Mouse (Mus musculus): ENCODE data around the gene Plekho1. TPM values are rescaled to one million over a fixed set of nuclear protein-coding genes. Genes with fewer than 3 reads are reported as not detected.
"Not testable (repeated sequence)": the region's sequence is repeated elsewhere in the genome, so short reads cannot be mapped to it uniquely, and the experiment has no call there.

The Plekho1 gene
- total RNA-seq, 2 experiments from 2014 or later, result 80.1 to 93.9 TPM

- intact Hi-C loops (cut with DNase I), result no loop called here
- no peak for DNase-seq (ENCODE audit: low spot score in 2 of 2)
These were observed 38.2 kb downstream of the Plekho1 start for GRCm38 (mm10) chr3:95957359-95958148.

DNA sequence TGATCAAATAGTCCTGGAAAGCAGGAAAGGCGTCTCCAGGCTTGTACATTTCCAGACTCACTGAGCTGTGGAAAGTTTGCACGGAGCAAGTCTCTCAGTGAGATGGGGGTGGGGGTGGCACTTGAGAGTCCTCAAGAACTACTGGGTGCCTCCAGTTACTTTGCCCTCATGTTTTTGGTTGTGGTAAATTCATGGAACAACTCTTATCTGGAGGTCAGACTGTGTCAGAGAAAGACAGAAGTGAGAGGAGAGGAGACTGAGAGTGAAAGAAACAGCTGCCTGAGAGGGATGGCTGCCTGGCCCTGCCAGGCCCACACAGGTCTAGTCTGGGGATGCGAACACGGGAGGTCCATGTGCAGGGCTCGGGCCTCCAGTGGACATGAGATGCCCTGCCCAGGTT is 40.5 kb downstream of the Plekho1 start:
- intact Hi-C loops (cut with DNase I), result no loop called here
- DNase-seq (ENCODE audit: low spot score in 2 of 2), result no peak

GRCm38 (mm10) chr3:95954648-95955173 is 41.1 kb downstream of the Plekho1 start:
- DNase-seq (ENCODE audit: low spot score in 2 of 2), result not testable (repeated sequence)
- intact Hi-C loops (cut with DNase I), result loop anchor here (5.0 kb wide), 1 partner anchor 188 kb away; no protein-coding TSS in a partner anchor

- DNase-seq (ENCODE audit: low spot score in 2 of 2), result no peak
- intact Hi-C loops (cut with DNase I), result loop anchor here (5.0 kb wide), 1 partner anchor 189 kb away; no protein-coding TSS in a partner anchor
These were observed 42.3 kb downstream of the Plekho1 start for GRCm38 (mm10) chr3:95953522-95953921.

- intact Hi-C loops (cut with DNase I), result loop anchor here (5.0 kb wide), 1 partner anchor 189 kb away; no protein-coding TSS in a partner anchor
- DNase-seq (ENCODE audit: low spot score in 2 of 2), result no peak
These were observed 42.8 kb downstream of the Plekho1 start for GRCm38 (mm10) chr3:95953023-95953422.

GRCm38 (mm10) chr3:95951566-95951965 is 44.2 kb downstream of the Plekho1 start:
- intact Hi-C loops (cut with DNase I), result loop anchor here (5.0 kb wide), 1 partner anchor 191 kb away; no protein-coding TSS in a partner anchor

GRCm38 (mm10) chr3:95950763-95951551 is 44.8 kb downstream of the Plekho1 start:
- peak; percentile 92 to 94 for DNase-seq (ENCODE audit: low spot score in 2 of 2)
- intact Hi-C loops (cut with DNase I), result loop anchor here (5.0 kb wide), 1 partner anchor 191 kb away; no protein-coding TSS in a partner anchor

More at GRCm38 (mm10) chr3:95951566-95951965, 44.2 kb downstream of the Plekho1 start:
- not testable (repeated sequence) for DNase-seq (ENCODE audit: low spot score in 2 of 2)

DNA sequence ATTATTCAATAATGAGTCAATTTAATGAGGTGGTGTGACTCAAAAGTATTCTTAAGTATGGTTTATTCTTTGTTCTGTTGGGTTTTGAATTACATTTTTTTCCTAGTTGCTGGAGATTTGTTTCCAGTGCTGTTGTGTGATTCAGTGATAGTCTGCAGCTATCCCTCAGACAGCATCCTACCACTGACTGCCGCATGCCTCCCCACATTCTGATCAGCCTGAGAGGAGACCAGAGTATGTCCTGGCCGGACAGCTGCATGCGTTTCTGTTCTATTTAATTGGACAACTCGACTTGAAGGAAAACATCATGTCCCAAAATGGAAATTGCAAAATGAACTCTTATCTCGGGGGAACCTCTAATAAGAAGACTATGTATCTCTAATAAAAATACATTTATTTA is 47.5 kb downstream of the Plekho1 start:
- DNase-seq (ENCODE audit: low spot score in 2 of 2), result no peak
- intact Hi-C loops (cut with DNase I), result no loop called here

DNA sequence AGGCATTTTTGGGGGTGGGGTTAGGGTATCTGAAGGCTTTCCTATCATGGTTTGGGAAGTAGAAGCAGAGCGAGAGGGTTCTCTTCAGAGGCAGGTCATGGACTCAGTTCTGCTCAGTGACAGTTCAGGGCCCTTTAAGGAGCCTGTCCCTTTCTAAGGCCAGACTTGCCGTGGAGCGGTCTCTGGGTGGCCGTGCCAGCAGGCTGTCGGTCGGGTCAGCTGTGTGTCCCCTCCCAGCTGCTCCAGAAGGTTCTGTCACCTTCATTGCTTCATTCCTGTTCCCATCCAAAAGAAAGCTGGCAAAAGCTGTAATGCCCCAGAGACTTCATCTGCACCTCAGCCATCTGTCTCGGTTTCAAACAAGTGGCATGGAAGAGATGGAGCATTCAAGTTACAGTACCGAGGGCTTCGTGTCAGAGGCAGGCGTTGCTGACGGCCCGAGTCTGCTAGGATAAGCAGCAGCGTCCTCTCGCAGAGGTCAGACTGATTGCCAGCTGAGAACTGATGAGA is 50.0 kb downstream of the Plekho1 start:
- DNase-seq (ENCODE audit: low spot score in 2 of 2), result no peak
- intact Hi-C loops (cut with DNase I), result no loop called here

- intact Hi-C loops (cut with DNase I), result no loop called here
These were observed 51.1 kb downstream of the Plekho1 start for GRCm38 (mm10) chr3:95944742-95945141.

DNA sequence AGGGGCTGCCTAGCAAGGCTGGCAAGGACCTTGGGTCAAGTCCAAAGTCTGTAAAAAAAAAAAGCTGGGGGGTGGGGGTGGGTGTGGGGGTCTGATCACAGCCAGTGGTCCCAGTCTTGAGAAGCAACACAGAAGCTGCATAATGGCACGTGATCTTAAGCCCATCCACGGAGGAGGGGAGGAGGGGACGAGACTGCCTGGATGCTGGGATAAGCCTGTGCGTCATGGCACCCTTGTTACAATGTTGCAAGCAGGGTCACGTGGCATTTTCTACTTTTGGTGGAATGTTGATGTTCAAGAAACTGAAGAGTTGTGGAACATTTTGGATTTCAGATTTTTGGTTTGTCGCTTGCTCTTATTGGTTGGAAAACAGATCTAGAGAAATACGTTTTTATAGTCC is 52.6 kb downstream of the Plekho1 start:
- no peak for DNase-seq (ENCODE audit: low spot score in 2 of 2)
- intact Hi-C loops (cut with DNase I), result no loop called here

More at GRCm38 (mm10) chr3:95944742-95945141, 51.1 kb downstream of the Plekho1 start:
- no peak for DNase-seq (ENCODE audit: low spot score in 2 of 2)

- intact Hi-C loops (cut with DNase I), result no loop called here
- no peak for DNase-seq (ENCODE audit: low spot score in 2 of 2)
These were observed 53.1 kb downstream of the Plekho1 start for GRCm38 (mm10) chr3:95942749-95943148.

DNA sequence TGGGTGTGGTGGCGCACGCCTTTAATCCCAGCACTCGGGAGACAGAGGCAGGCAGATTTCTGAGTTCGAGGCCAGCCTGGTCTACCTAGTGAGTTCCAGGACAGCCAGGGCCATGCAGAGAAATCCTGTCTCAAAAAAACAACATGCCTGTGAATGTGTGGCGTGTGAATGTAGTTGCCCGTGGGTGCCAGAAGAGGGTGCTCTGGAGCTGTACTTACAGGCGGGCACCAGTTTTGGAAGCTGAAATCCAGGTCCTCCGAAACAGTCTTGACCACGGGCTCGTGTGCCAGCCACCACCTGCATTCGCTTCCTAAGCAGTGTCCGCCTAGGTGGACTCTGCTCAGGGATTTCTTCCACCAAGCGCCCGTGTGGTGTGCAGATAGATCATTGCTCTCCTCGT is 57.0 kb downstream of the Plekho1 start:
- intact Hi-C loops (cut with DNase I), result no loop called here
- DNase-seq (ENCODE audit: low spot score in 2 of 2), result no peak

Other genes starting within 250 kb of the Plekho1 start
- gene Tars2, start 235.8 kb downstream of the Plekho1 start, total RNA-seq (2021), result 10 to 100 TPM; 33.9 to 44.6 TPM
- gene Rprd2, start 177.1 kb downstream of the Plekho1 start, total RNA-seq (2021), result 10 to 100 TPM; 59.2 to 68.9 TPM
- 10 to 100 TPM; 23.8 to 40.3 TPM for gene Prpf3, start 140.1 kb downstream of the Plekho1 start, total RNA-seq (2021)
- gene Mrps21, start 124.5 kb downstream of the Plekho1 start, total RNA-seq (2021), result 100 to 1,000 TPM; 149 to 158 TPM
- gene Ciart, start 113.8 kb downstream of the Plekho1 start, total RNA-seq (2021), result 10 to 100 TPM; 18.6 to 26.6 TPM
- 1 to 10 TPM; 3.4 to 5.5 TPM for gene BC028528, start 104.0 kb downstream of the Plekho1 start, total RNA-seq (2021)
- 10 to 100 TPM; 61.8 to 75.2 TPM for gene Aph1a, start 102.0 kb downstream of the Plekho1 start, total RNA-seq (2021)
- gene Car14, start 91.3 kb downstream of the Plekho1 start, total RNA-seq (2021), result 10 to 100 TPM in 1 of 2 experiments, 1 to 10 TPM in 1; 8.8 to 10.6 TPM
- 10 to 100 TPM; 87.9 to 91.2 TPM for gene Anp32e, start 66.8 kb downstream of the Plekho1 start, total RNA-seq (2021)
- gene Vps45, start 62.5 kb upstream of the Plekho1 start, total RNA-seq (2021), result 10 to 100 TPM; 40.5 to 42.1 TPM
- 10 to 100 TPM; 28.8 to 32.0 TPM for gene Otud7b, start 108.5 kb upstream of the Plekho1 start, total RNA-seq (2021)
- gene Mtmr11, start 166.0 kb upstream of the Plekho1 start, total RNA-seq (2021), result 1 to 10 TPM; 5.7 to 6.7 TPM
- gene Sf3b4, start 176.3 kb upstream of the Plekho1 start, total RNA-seq (2021), result 10 to 100 TPM; 40.7 to 42.9 TPM
- 100 to 1,000 TPM; 399 to 446 TPM for gene Sv2a, start 185.2 kb upstream of the Plekho1 start, total RNA-seq (2021)
- gene Bola1, start 223.7 kb upstream of the Plekho1 start, total RNA-seq (2021), result 10 to 100 TPM; 13.3 to 19.4 TPM
- gene Hist2h2ab, start 223.9 kb upstream of the Plekho1 start, total RNA-seq (2021), result 10 to 100 TPM in 1 of 2 experiments, 1 to 10 TPM in 1; 10.0 to 11.1 TPM
- gene Hist2h2ac, start 224.9 kb upstream of the Plekho1 start, total RNA-seq (2021), result 10 to 100 TPM; 24.2 to 27.9 TPM
- 1 to 10 TPM; 4.8 to 5.1 TPM for gene Hist2h2be, start 225.1 kb upstream of the Plekho1 start, total RNA-seq (2021)
- 1 to 10 TPM; 5.9 to 6.1 TPM for gene Hist2h3c2, start 243.1 kb upstream of the Plekho1 start, total RNA-seq (2021)
- gene Hist2h2aa2, start 244.3 kb upstream of the Plekho1 start, total RNA-seq (2021), result 100 to 1,000 TPM; 204 to 210 TPM
- 10 to 100 TPM in 1 of 2 experiments, 1 to 10 TPM in 1; 6.3 to 10.1 TPM for gene Hist2h2aa1, start 249.5 kb upstream of the Plekho1 start, total RNA-seq (2021)